Mouse (Mus musculus): Measurements from ENCODE around the gene Ston2. TPM values are rescaled to one million over a fixed set of nuclear protein-coding genes. Genes with fewer than 3 reads are reported as not detected.

The Ston2 gene
- polyA plus RNA-seq, 1 experiment from 2014 or later = 2.7 TPM

GRCm38 (mm10) chr12:91609425-91609824, 178.8 kb downstream of the Ston2 start:
- Histone ChIP-seq H3K36me3 (ENCODE audit: control insufficient read depth, insufficient read depth) (no peaks in the 10 kb centered on the region), H3K4me2 (replicated peaks; ENCODE audit: low read depth) (no peak overlapping the region), H3K4me1 (replicated peaks; ENCODE audit: control insufficient read depth, insufficient read depth, low read length) (no peaks in the 10 kb centered on the region), H3K9me3 (ENCODE audit: control insufficient read depth) (no peaks in the 10 kb centered on the region), H3K4me3 (ENCODE audit: low read depth, low read length) (no peak overlapping the region), H3K27me3 (replicated peaks; ENCODE audit: control insufficient read depth, insufficient read depth, low read length) (no peaks in the 10 kb centered on the region), H3K9ac (ENCODE audit: low read depth, low read length) (no peak overlapping the region), H3K27ac (ENCODE audit: low read depth, low read length) (no peak overlapping the region)
- no peak for TF ChIP-seq CTCF (IDR thresholded peaks at IDR 0.05; ENCODE audit: low read depth)
- ATAC-seq = no peak
- WGBS = 80% methylated on average over 5 of the region's 5 CpGs

GRCm38 (mm10) chr12:91607678-91608077, 180.5 kb downstream of the Ston2 start:
- no peaks in the 10 kb centered on the region for H3K27me3 ChIP-seq (replicated peaks; ENCODE audit: control insufficient read depth, insufficient read depth, low read length)
- 64% methylated on average over 7 of the region's 7 CpGs for WGBS
- TF ChIP-seq CTCF (IDR thresholded peaks at IDR 0.05; ENCODE audit: low read depth) = no peak
- H3K27ac ChIP-seq (ENCODE audit: low read depth, low read length) = no peak overlapping the region
- no peaks in the 10 kb centered on the region for H3K9me3 ChIP-seq (ENCODE audit: control insufficient read depth)
- H3K4me3 ChIP-seq (ENCODE audit: low read depth, low read length) = no peak overlapping the region
- no peak overlapping the region for H3K9ac ChIP-seq (ENCODE audit: low read depth, low read length)
- no peaks in the 10 kb centered on the region for H3K4me1 ChIP-seq (replicated peaks; ENCODE audit: control insufficient read depth, insufficient read depth, low read length)
- no peaks in the 10 kb centered on the region for H3K36me3 ChIP-seq (ENCODE audit: control insufficient read depth, insufficient read depth)
- no peak overlapping the region for H3K4me2 ChIP-seq (replicated peaks; ENCODE audit: low read depth)
- no peak for ATAC-seq

GRCm38 (mm10) chr12:91606651-91607050, 181.5 kb downstream of the Ston2 start:
- no peaks in the 10 kb centered on the region for H3K36me3 ChIP-seq (ENCODE audit: control insufficient read depth, insufficient read depth)
- no peak overlapping the region for H3K9ac ChIP-seq (ENCODE audit: low read depth, low read length)
- no peaks in the 10 kb centered on the region for H3K4me1 ChIP-seq (replicated peaks; ENCODE audit: control insufficient read depth, insufficient read depth, low read length)
- H3K4me3 ChIP-seq (ENCODE audit: low read depth, low read length) = no peak overlapping the region
- 91% methylated on average over 13 of the region's 13 CpGs for WGBS
- TF ChIP-seq CTCF (IDR thresholded peaks at IDR 0.05; ENCODE audit: low read depth) = no peak
- ATAC-seq = no peak
- H3K4me2 ChIP-seq (replicated peaks; ENCODE audit: low read depth) = no peak overlapping the region
- H3K27ac ChIP-seq (ENCODE audit: low read depth, low read length) = no peak overlapping the region
- no peaks in the 10 kb centered on the region for H3K27me3 ChIP-seq (replicated peaks; ENCODE audit: control insufficient read depth, insufficient read depth, low read length)
- no peaks in the 10 kb centered on the region for H3K9me3 ChIP-seq (ENCODE audit: control insufficient read depth)

- no peak for ATAC-seq
- TF ChIP-seq CTCF (IDR thresholded peaks at IDR 0.05; ENCODE audit: low read depth) = no peak
- Histone ChIP-seq H3K9me3 (ENCODE audit: control insufficient read depth) (no peaks in the 10 kb centered on the region), H3K27me3 (replicated peaks; ENCODE audit: control insufficient read depth, insufficient read depth, low read length) (no peaks in the 10 kb centered on the region), H3K4me1 (replicated peaks; ENCODE audit: control insufficient read depth, insufficient read depth, low read length) (no peaks in the 10 kb centered on the region), H3K9ac (ENCODE audit: low read depth, low read length) (no peak overlapping the region), H3K36me3 (ENCODE audit: control insufficient read depth, insufficient read depth) (no peaks in the 10 kb centered on the region), H3K4me3 (ENCODE audit: low read depth, low read length) (no peak overlapping the region), H3K4me2 (replicated peaks; ENCODE audit: low read depth) (no peak overlapping the region), H3K27ac (ENCODE audit: low read depth, low read length) (no peak overlapping the region)
- 22% methylated on average over 6 of the region's 6 CpGs for WGBS
Measured at GRCm38 (mm10) chr12:91604600-91604999, 183.6 kb downstream of the Ston2 start.

- no peaks in the 10 kb centered on the region for H3K36me3 ChIP-seq (ENCODE audit: control insufficient read depth, insufficient read depth)
- H3K27me3 ChIP-seq (replicated peaks; ENCODE audit: control insufficient read depth, insufficient read depth, low read length) = no peaks in the 10 kb centered on the region
- H3K27ac ChIP-seq (ENCODE audit: low read depth, low read length) = no peak overlapping the region
- no peak for TF ChIP-seq CTCF (IDR thresholded peaks at IDR 0.05; ENCODE audit: low read depth)
- H3K9me3 ChIP-seq (ENCODE audit: control insufficient read depth) = no peaks in the 10 kb centered on the region
- H3K4me3 ChIP-seq (ENCODE audit: low read depth, low read length) = no peak overlapping the region
- no peak for ATAC-seq
- no peak overlapping the region for H3K4me2 ChIP-seq (replicated peaks; ENCODE audit: low read depth)
- no peak overlapping the region for H3K9ac ChIP-seq (ENCODE audit: low read depth, low read length)
- H3K4me1 ChIP-seq (replicated peaks; ENCODE audit: control insufficient read depth, insufficient read depth, low read length) = no peaks in the 10 kb centered on the region
- 99% methylated on average over 3 of the region's 3 CpGs for WGBS
Measured at GRCm38 (mm10) chr12:91592128-91592527, 196.1 kb downstream of the Ston2 start.

GRCm38 (mm10) chr12:91591191-91591590, 197.0 kb downstream of the Ston2 start:
- no peak overlapping the region for H3K9ac ChIP-seq (ENCODE audit: low read depth, low read length)
- 85% methylated on average over 1 of the region's 1 CpGs for WGBS
- H3K4me1 ChIP-seq (replicated peaks; ENCODE audit: control insufficient read depth, insufficient read depth, low read length) = no peaks in the 10 kb centered on the region
- ATAC-seq = no peak
- peak overlapping the region; percentile 64 for H3K4me2 ChIP-seq (replicated peaks; ENCODE audit: low read depth)
- H3K9me3 ChIP-seq (ENCODE audit: control insufficient read depth) = no peaks in the 10 kb centered on the region
- H3K27ac ChIP-seq (ENCODE audit: low read depth, low read length) = peak overlapping the region; percentile 97; the same call in 1 of the 2 replicates
- no peaks in the 10 kb centered on the region for H3K27me3 ChIP-seq (replicated peaks; ENCODE audit: control insufficient read depth, insufficient read depth, low read length)
- TF ChIP-seq CTCF (IDR thresholded peaks at IDR 0.05; ENCODE audit: low read depth) = no peak
- no peaks in the 10 kb centered on the region for H3K36me3 ChIP-seq (ENCODE audit: control insufficient read depth, insufficient read depth)
- H3K4me3 ChIP-seq (ENCODE audit: low read depth, low read length) = no peak overlapping the region

GRCm38 (mm10) chr12:91590716-91591115, 197.5 kb downstream of the Ston2 start:
- peak; percentile 42 for ATAC-seq
- H3K4me1 ChIP-seq (replicated peaks; ENCODE audit: control insufficient read depth, insufficient read depth, low read length) = no peaks in the 10 kb centered on the region

More at GRCm38 (mm10) chr12:91590716-91591115, 197.5 kb downstream of the Ston2 start:
- no peaks in the 10 kb centered on the region for H3K9me3 ChIP-seq (ENCODE audit: control insufficient read depth)
- no peaks in the 10 kb centered on the region for H3K36me3 ChIP-seq (ENCODE audit: control insufficient read depth, insufficient read depth)
- peak overlapping the region; percentile 97 for H3K27ac ChIP-seq (ENCODE audit: low read depth, low read length)
- H3K4me2 ChIP-seq (replicated peaks; ENCODE audit: low read depth) = peak overlapping the region; percentile 64
- H3K4me3 ChIP-seq (ENCODE audit: low read depth, low read length) = peak overlapping the region; percentile 66
- H3K27me3 ChIP-seq (replicated peaks; ENCODE audit: control insufficient read depth, insufficient read depth, low read length) = no peaks in the 10 kb centered on the region
- H3K9ac ChIP-seq (ENCODE audit: low read depth, low read length) = peak overlapping the region; percentile 95
- 14% methylated on average over 6 of the region's 6 CpGs for WGBS
- TF ChIP-seq CTCF (IDR thresholded peaks at IDR 0.05; ENCODE audit: low read depth) = no peak

Data from intestine, postnatal 0 days (tissue).